Mouse (Mus musculus): ENCODE results near the gene Trim47. TPM values are rescaled to one million over a fixed set of nuclear protein-coding genes. Genes with fewer than 3 reads are reported as not detected.

Gene Trim47
- total and polyA plus RNA-seq, 2 experiments from 2014 or later: 42.8 to 89.0 TPM

- peak overlapping the region; percentile 82 for H3K27ac ChIP-seq (ENCODE audit: low read depth)
- TF ChIP-seq CTCF (IDR thresholded peaks at IDR 0.05; ENCODE audit: low read depth) (0 out of 2 replicates have a peak, but pooled peaks have one; percentile 12), EP300 (IDR thresholded peaks at IDR 0.05; ENCODE audit: low read depth) (peak; percentile 48; the same call in 1 of the 2 replicates)
- H3K9ac ChIP-seq (replicated peaks; ENCODE audit: low read depth, low read length): peak overlapping the region; percentile 22; the same call in 1 of the 2 replicates
- no peaks in the 10 kb centered on the region for H3K27me3 ChIP-seq (ENCODE audit: control insufficient read depth, insufficient read depth, low read length)
- H3K9me3 ChIP-seq (replicated peaks; ENCODE audit: control insufficient read depth, low read length): no peaks in the 10 kb centered on the region
- ATAC-seq (ENCODE audit: insufficient read depth, low read depth) (peak; percentile 49), DNase-seq (ENCODE audit: low spot score) (peak; percentile 77)
- H3K36me3 ChIP-seq (replicated peaks; ENCODE audit: control insufficient read depth, insufficient read depth, low read length): peaks cover 14% of the 10 kb centered on the region; the same call in 1 of the 2 replicates
- H3K4me2 ChIP-seq (ENCODE audit: low read depth, low read length): no peak overlapping the region; the same call in 1 of the 2 replicates
- peaks cover 55% of the 10 kb centered on the region for H3K4me1 ChIP-seq (ENCODE audit: control insufficient read depth, insufficient read depth)
- WGBS: 26% methylated on average over 11 of the region's 11 CpGs
- H3K4me3 ChIP-seq (ENCODE audit: low read depth, low read length): no peak overlapping the region
Observed at GRCm38 (mm10) chr11:116101931-116102381, 25.1 kb downstream of the Trim47 start.

GRCm38 (mm10) chr11:116100839-116101238 lies 26.2 kb downstream of the Trim47 start:
- ATAC-seq (ENCODE audit: insufficient read depth, low read depth) (no peak), DNase-seq (ENCODE audit: low spot score) (no peak)
- Histone ChIP-seq H3K36me3 (replicated peaks; ENCODE audit: control insufficient read depth, insufficient read depth, low read length) (peaks cover 8% of the 10 kb centered on the region; the same call in 1 of the 2 replicates), H3K27ac (ENCODE audit: low read depth) (peak overlapping the region; percentile 82), H3K9me3 (replicated peaks; ENCODE audit: control insufficient read depth, low read length) (no peaks in the 10 kb centered on the region), H3K4me1 (ENCODE audit: control insufficient read depth, insufficient read depth) (peaks cover 52% of the 10 kb centered on the region), H3K4me2 (ENCODE audit: low read depth, low read length) (no peak overlapping the region), H3K9ac (replicated peaks; ENCODE audit: low read depth, low read length) (no peak overlapping the region), H3K4me3 (ENCODE audit: low read depth, low read length) (no peak overlapping the region), H3K27me3 (ENCODE audit: control insufficient read depth, insufficient read depth, low read length) (no peaks in the 10 kb centered on the region)
- 73% methylated on average over 7 of the region's 7 CpGs for WGBS
- TF ChIP-seq CTCF (IDR thresholded peaks at IDR 0.05; ENCODE audit: low read depth): no peak
- TF ChIP-seq EP300 (IDR thresholded peaks at IDR 0.05; ENCODE audit: low read depth): no peak

- ATAC-seq (ENCODE audit: insufficient read depth, low read depth) (peak; percentile 57), DNase-seq (ENCODE audit: low spot score) (peak; percentile 87)
- H3K9ac ChIP-seq (replicated peaks; ENCODE audit: low read depth, low read length): no peak overlapping the region
- WGBS: 15% methylated on average over 6 of the region's 6 CpGs
- H3K27ac ChIP-seq (ENCODE audit: low read depth): peak overlapping the region; percentile 82
- H3K36me3 ChIP-seq (replicated peaks; ENCODE audit: control insufficient read depth, insufficient read depth, low read length): peaks cover 4% of the 10 kb centered on the region; the same call in 1 of the 2 replicates
- H3K9me3 ChIP-seq (replicated peaks; ENCODE audit: control insufficient read depth, low read length): no peaks in the 10 kb centered on the region
- H3K4me2 ChIP-seq (ENCODE audit: low read depth, low read length): no peak overlapping the region
- peaks cover 52% of the 10 kb centered on the region for H3K4me1 ChIP-seq (ENCODE audit: control insufficient read depth, insufficient read depth)
- no peaks in the 10 kb centered on the region for H3K27me3 ChIP-seq (ENCODE audit: control insufficient read depth, insufficient read depth, low read length)
- TF ChIP-seq EP300 (IDR thresholded peaks at IDR 0.05; ENCODE audit: low read depth) (0 out of 2 replicates have a peak, but pooled peaks have one; percentile 45), CTCF (IDR thresholded peaks at IDR 0.05; ENCODE audit: low read depth) (no peak)
- no peak overlapping the region for H3K4me3 ChIP-seq (ENCODE audit: low read depth, low read length)
Observed at GRCm38 (mm10) chr11:116100385-116100784, 26.6 kb downstream of the Trim47 start.

GRCm38 (mm10) chr11:116099462-116099861 lies 27.5 kb downstream of the Trim47 start:
- TF ChIP-seq CTCF (IDR thresholded peaks at IDR 0.05; ENCODE audit: low read depth) (no peak), EP300 (IDR thresholded peaks at IDR 0.05; ENCODE audit: low read depth) (no peak)
- Histone ChIP-seq H3K4me1 (ENCODE audit: control insufficient read depth, insufficient read depth) (peaks cover 49% of the 10 kb centered on the region), H3K9ac (replicated peaks; ENCODE audit: low read depth, low read length) (no peak overlapping the region), H3K36me3 (replicated peaks; ENCODE audit: control insufficient read depth, insufficient read depth, low read length) (no peaks in the 10 kb centered on the region), H3K4me3 (ENCODE audit: low read depth, low read length) (no peak overlapping the region), H3K27me3 (ENCODE audit: control insufficient read depth, insufficient read depth, low read length) (no peaks in the 10 kb centered on the region), H3K27ac (ENCODE audit: low read depth) (peak overlapping the region; percentile 82), H3K9me3 (replicated peaks; ENCODE audit: control insufficient read depth, low read length) (no peaks in the 10 kb centered on the region), H3K4me2 (ENCODE audit: low read depth, low read length) (no peak overlapping the region)
- WGBS: 83% methylated on average over 6 of the region's 6 CpGs
- no peak for DNase-seq (ENCODE audit: low spot score)
- no peak for ATAC-seq (ENCODE audit: insufficient read depth, low read depth)

DNA sequence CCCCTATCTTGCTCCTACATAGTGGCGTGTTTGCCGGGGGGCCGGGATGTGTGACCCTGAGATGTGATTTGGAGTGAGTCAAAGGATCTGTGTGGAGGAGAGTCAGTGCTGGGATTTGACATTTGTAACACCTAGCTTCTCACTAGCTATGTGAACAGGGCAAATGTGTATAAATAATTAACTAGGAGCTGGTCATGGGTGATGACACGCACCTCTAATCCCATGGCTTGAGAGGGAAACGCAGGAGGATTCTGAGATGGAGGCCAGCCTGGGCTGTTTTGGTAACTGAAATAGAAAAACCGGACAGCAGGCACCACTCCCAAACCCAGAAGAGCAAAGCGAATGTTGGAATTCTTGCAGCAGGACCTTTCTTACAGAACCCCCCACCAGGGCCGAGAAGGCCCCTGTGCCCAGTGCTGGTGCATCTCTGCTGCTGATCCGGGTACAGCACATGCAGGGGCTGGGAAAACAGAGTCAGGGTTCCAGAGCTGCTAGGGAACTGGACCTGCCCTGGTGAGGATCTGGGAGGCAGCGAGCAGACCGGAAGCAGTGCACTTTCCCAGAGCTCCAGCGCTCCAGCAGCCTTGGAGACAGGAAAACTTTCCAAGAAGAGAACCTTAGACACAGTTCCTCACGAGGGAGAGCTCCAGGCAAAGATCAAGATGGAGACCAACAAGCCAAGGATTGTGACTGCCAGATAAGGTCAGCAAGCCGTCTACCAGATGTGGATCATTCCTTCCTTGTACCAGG lies 28.1 kb downstream of the Trim47 start:
- H3K9me3 ChIP-seq (replicated peaks; ENCODE audit: control insufficient read depth, low read length): no peaks in the 10 kb centered on the region
- no peak overlapping the region for H3K9ac ChIP-seq (replicated peaks; ENCODE audit: low read depth, low read length)
- DNase-seq (ENCODE audit: low spot score) (no peak), ATAC-seq (ENCODE audit: insufficient read depth, low read depth) (no peak)
- no peaks in the 10 kb centered on the region for H3K27me3 ChIP-seq (ENCODE audit: control insufficient read depth, insufficient read depth, low read length)
- WGBS: 59% methylated on average over 14 of the region's 14 CpGs
- peak overlapping the region; percentile 82 for H3K27ac ChIP-seq (ENCODE audit: low read depth)
- H3K4me2 ChIP-seq (ENCODE audit: low read depth, low read length): no peak overlapping the region
- peaks cover 47% of the 10 kb centered on the region for H3K4me1 ChIP-seq (ENCODE audit: control insufficient read depth, insufficient read depth)
- no peaks in the 10 kb centered on the region for H3K36me3 ChIP-seq (replicated peaks; ENCODE audit: control insufficient read depth, insufficient read depth, low read length)
- no peak overlapping the region for H3K4me3 ChIP-seq (ENCODE audit: low read depth, low read length)
- TF ChIP-seq CTCF (IDR thresholded peaks at IDR 0.05; ENCODE audit: low read depth) (no peak), EP300 (IDR thresholded peaks at IDR 0.05; ENCODE audit: low read depth) (no peak)

Data from heart, postnatal 0 days (tissue).